In the genomic region with DNA sequence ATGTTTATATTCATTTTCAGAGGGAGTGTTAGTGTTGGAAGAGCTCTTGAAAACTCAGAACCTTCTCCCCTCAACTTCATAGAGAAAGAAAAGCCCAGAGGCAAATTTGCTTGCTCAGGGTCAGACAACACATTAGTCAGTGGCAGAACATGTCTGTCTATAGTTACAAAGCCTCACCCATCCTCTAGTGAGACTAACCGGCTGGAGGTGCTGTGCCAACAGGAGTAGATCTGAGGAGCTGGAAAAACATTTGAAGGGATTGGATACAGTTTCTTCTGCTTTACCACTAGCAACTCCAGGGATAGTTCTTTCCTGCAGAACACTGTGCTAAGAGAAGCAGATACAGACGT, we compare ENCODE assay signal across 10 mouse cellular contexts. TPM values are rescaled to one million over a fixed set of nuclear protein-coding genes. Genes with fewer than 3 reads are reported as not detected.
DNase-seq lines count a peak whose midpoint lies in the region; ATAC-seq and TF ChIP-seq lines count a peak whose summit lies in the region.
"Had no signal": no experiment of that assay in that cellular context is flagged by ENCODE, and none has a peak within 500 bp of the region (broad histone marks: within the 10 kb centered on the region; RNA-seq: fewer than 3 reads in every experiment).

No protein-coding gene starts in this region.

- 0% methylated on average over 2 of the region's 2 CpGs for WGBS in lung, embryonic 16.5 days
- 0% methylated on average over 2 of the region's 2 CpGs for WGBS in limb, embryonic 12.5 days
- WGBS in olfactory bulb, adult 2 months: 1% methylated on average over 2 of the region's 2 CpGs

- peak overlapping the region; percentile 75 for H3K27ac ChIP-seq in lung, embryonic 16.5 days (ENCODE audit: low read length)
- H3K27ac ChIP-seq in embryonic fibroblast, embryonic 13.5 days (ENCODE audit: insufficient read depth, low read length): peak overlapping the region; percentile 68
- peak overlapping the region; percentile 93 for H3K27ac ChIP-seq in limb, embryonic 12.5 days
- peak overlapping the region; percentile 90 for H3K27ac ChIP-seq in olfactory bulb, adult 2 months (ENCODE audit: insufficient read depth, low read depth, low read length)

- peak overlapping the region; percentile 82 for H3K9ac ChIP-seq in lung, embryonic 16.5 days (ENCODE audit: low read length)
- peak overlapping the region; percentile 84; the same call in 1 of the 2 replicates for H3K9ac ChIP-seq in limb, embryonic 12.5 days (replicated peaks)

- TF ChIP-seq POLR2A in embryonic fibroblast, embryonic 13.5 days (IDR thresholded peaks at IDR 0.05; ENCODE audit: low read depth, low read length): no peak; the same call in 1 of the 2 replicates
- no peak for TF ChIP-seq POLR2A in olfactory bulb, adult 2 months (IDR thresholded peaks at IDR 0.05; ENCODE audit: insufficient read depth, low read depth, low read length)

- DNase-seq in lung, postnatal 10 days: no peak
- no peak for DNase-seq in spleen, adult 18-20 months
- no peak for DNase-seq in gastrocnemius, postnatal 36 days
- DNase-seq in kidney, postnatal 14 days: no peak

- H3K27me3 ChIP-seq in lung, embryonic 16.5 days (ENCODE audit: control insufficient read depth, insufficient read depth, low read depth, low read length): no peaks in the 10 kb centered on the region
- no peaks in the 10 kb centered on the region for H3K27me3 ChIP-seq in limb, embryonic 12.5 days

- no peaks in the 10 kb centered on the region for H3K9me3 ChIP-seq in lung, embryonic 16.5 days (ENCODE audit: control insufficient read depth, low read length)
- H3K9me3 ChIP-seq in limb, embryonic 12.5 days: no peaks in the 10 kb centered on the region

- H3K4me3 ChIP-seq in lung, embryonic 16.5 days (ENCODE audit: low read length): peak overlapping the region; percentile 79
- peak overlapping the region; percentile 68 for H3K4me3 ChIP-seq in embryonic fibroblast, embryonic 13.5 days (ENCODE audit: insufficient read depth, low read length)
- H3K4me3 ChIP-seq in limb, embryonic 12.5 days (replicated peaks): peak overlapping the region; percentile 83
- H3K4me3 ChIP-seq in olfactory bulb, adult 2 months (ENCODE audit: insufficient read depth, low read depth, low read length): peak overlapping the region; percentile 78

- ATAC-seq in lung, embryonic 16.5 days (ENCODE audit: low read depth): peak; percentile 1; the same call in 1 of the 2 replicates
- no peak for ATAC-seq in limb, embryonic 12.5 days (ENCODE audit: insufficient number of reproducible peaks, insufficient read depth, low FRiP score, low TSS enrichment, low read depth)

- TF ChIP-seq CTCF in embryonic fibroblast, embryonic 13.5 days (IDR thresholded peaks at IDR 0.05; ENCODE audit: borderline replicate concordance, insufficient read depth, low read length): no peak
- no peak for TF ChIP-seq CTCF in olfactory bulb, adult 2 months (IDR thresholded peaks at IDR 0.05; ENCODE audit: insufficient read depth, low read depth, low read length)

- H3K36me3 ChIP-seq in lung, embryonic 16.5 days (ENCODE audit: control insufficient read depth, insufficient read depth, low read length): no peaks in the 10 kb centered on the region
- no peaks in the 10 kb centered on the region for H3K36me3 ChIP-seq in limb, embryonic 12.5 days

- peaks cover 21% of the 10 kb centered on the region for H3K4me1 ChIP-seq in lung, embryonic 16.5 days (replicated peaks; ENCODE audit: control insufficient read depth, insufficient read depth, low read length)
- H3K4me1 ChIP-seq in embryonic fibroblast, embryonic 13.5 days (ENCODE audit: control insufficient read depth, insufficient read depth, low read length): no peaks in the 10 kb centered on the region
- H3K4me1 ChIP-seq in limb, embryonic 12.5 days (replicated peaks): peaks cover 39% of the 10 kb centered on the region
- H3K4me1 ChIP-seq in olfactory bulb, adult 2 months (ENCODE audit: control insufficient read depth, insufficient read depth, low read length): peaks cover 7% of the 10 kb centered on the region

- intact Hi-C loops in gastrocnemius, postnatal 36 days (cut with DNase I): no loop called here

- peak overlapping the region; percentile 79 for H3K4me2 ChIP-seq in lung, embryonic 16.5 days (ENCODE audit: low read depth, low read length)
- peak overlapping the region; percentile 85 for H3K4me2 ChIP-seq in limb, embryonic 12.5 days

RNA-seq across cellular contexts. Expression of a gene that starts 0.8 kb away (rescaled TPM):
- 10.3 and 10.5 TPM in 2 replicates for polyA plus RNA-seq in lung, embryonic 16.5 days (2015; fragmentation: Nextera tagmentation; extraction: Ambion mirVana)
- 36.2 and 37.0 TPM in 2 replicates for polyA plus RNA-seq in embryonic fibroblast, embryonic 13.5 days (2011; ENCODE audit: insufficient read length, low read depth, missing spikeins)
- polyA plus RNA-seq in limb, embryonic 12.5 days (2016; fragmentation: Nextera tagmentation; extraction: Ambion mirVana): 17.6 and 18.4 TPM in 2 replicates
- 190 TPM in 1 of 2 replicates, not detected in the other for polyA plus RNA-seq in olfactory bulb, adult 2 months (2012; ENCODE audit: insufficient read depth, insufficient read length, low replicate concordance, missing spikeins)
- 10 to 100 TPM; 28.0 to 31.1 TPM for total RNA-seq in gastrocnemius, postnatal 36 days (2021)

RNA-seq across cellular contexts. Expression of a gene that starts 22.0 kb away (rescaled TPM):
- 12.5 and 13.1 TPM in 2 replicates for polyA plus RNA-seq in lung, embryonic 16.5 days (2015; fragmentation: Nextera tagmentation; extraction: Ambion mirVana)
- polyA plus RNA-seq in embryonic fibroblast, embryonic 13.5 days (2011; ENCODE audit: insufficient read length, low read depth, missing spikeins): 19.7 and 23.3 TPM in 2 replicates
- 4.4 and 4.5 TPM in 2 replicates for polyA plus RNA-seq in limb, embryonic 12.5 days (2016; fragmentation: Nextera tagmentation; extraction: Ambion mirVana)
- not detected in 2 replicates for polyA plus RNA-seq in olfactory bulb, adult 2 months (2012; ENCODE audit: insufficient read depth, insufficient read length, low replicate concordance, missing spikeins)
- 10 to 100 TPM; 15.0 to 17.2 TPM for total RNA-seq in gastrocnemius, postnatal 36 days (2021)

RNA-seq across cellular contexts. Expression of a gene that starts 29.2 kb away (rescaled TPM):
- not detected in 2 replicates for polyA plus RNA-seq in lung, embryonic 16.5 days (2015; fragmentation: Nextera tagmentation; extraction: Ambion mirVana)
- polyA plus RNA-seq in embryonic fibroblast, embryonic 13.5 days (2011; ENCODE audit: insufficient read length, low read depth, missing spikeins): not detected in 2 replicates
- not detected in 2 replicates for polyA plus RNA-seq in limb, embryonic 12.5 days (2016; fragmentation: Nextera tagmentation; extraction: Ambion mirVana)
- not detected in 2 replicates for polyA plus RNA-seq in olfactory bulb, adult 2 months (2012; ENCODE audit: insufficient read depth, insufficient read length, low replicate concordance, missing spikeins)
- not detected for total RNA-seq in gastrocnemius, postnatal 36 days (2021)
- total RNA-seq: adrenal gland, postnatal 4 days had no signal
- polyA plus RNA-seq: inflammation-experienced regulatory T-cells, adult 6 months had no signal

RNA-seq across cellular contexts. Expression of a gene that starts 36.7 kb away (rescaled TPM):
- polyA plus RNA-seq in lung, embryonic 16.5 days (2015; fragmentation: Nextera tagmentation; extraction: Ambion mirVana): 711 and 738 TPM in 2 replicates
- polyA plus RNA-seq in embryonic fibroblast, embryonic 13.5 days (2011; ENCODE audit: insufficient read length, low read depth, missing spikeins): 162 and 177 TPM in 2 replicates
- 857 and 867 TPM in 2 replicates for polyA plus RNA-seq in limb, embryonic 12.5 days (2016; fragmentation: Nextera tagmentation; extraction: Ambion mirVana)
- polyA plus RNA-seq in olfactory bulb, adult 2 months (2012; ENCODE audit: insufficient read depth, insufficient read length, low replicate concordance, missing spikeins): not detected in 2 replicates
- total RNA-seq in gastrocnemius, postnatal 36 days (2021): 100 to 1,000 TPM; 242 TPM

RNA-seq across cellular contexts. Expression of a gene that starts 42.9 kb away (rescaled TPM):
- polyA plus RNA-seq in lung, embryonic 16.5 days (2015; fragmentation: Nextera tagmentation; extraction: Ambion mirVana): 0.54 and 0.73 TPM in 2 replicates
- not detected in 2 replicates for polyA plus RNA-seq in embryonic fibroblast, embryonic 13.5 days (2011; ENCODE audit: insufficient read length, low read depth, missing spikeins)
- polyA plus RNA-seq in limb, embryonic 12.5 days (2016; fragmentation: Nextera tagmentation; extraction: Ambion mirVana): 0.37 and 0.68 TPM in 2 replicates
- not detected in 2 replicates for polyA plus RNA-seq in olfactory bulb, adult 2 months (2012; ENCODE audit: insufficient read depth, insufficient read length, low replicate concordance, missing spikeins)
- not detected for total RNA-seq in gastrocnemius, postnatal 36 days (2021)
- polyA plus RNA-seq: inflammation-experienced regulatory T-cells, adult 6 months had no signal
